In the genomic region with DNA sequence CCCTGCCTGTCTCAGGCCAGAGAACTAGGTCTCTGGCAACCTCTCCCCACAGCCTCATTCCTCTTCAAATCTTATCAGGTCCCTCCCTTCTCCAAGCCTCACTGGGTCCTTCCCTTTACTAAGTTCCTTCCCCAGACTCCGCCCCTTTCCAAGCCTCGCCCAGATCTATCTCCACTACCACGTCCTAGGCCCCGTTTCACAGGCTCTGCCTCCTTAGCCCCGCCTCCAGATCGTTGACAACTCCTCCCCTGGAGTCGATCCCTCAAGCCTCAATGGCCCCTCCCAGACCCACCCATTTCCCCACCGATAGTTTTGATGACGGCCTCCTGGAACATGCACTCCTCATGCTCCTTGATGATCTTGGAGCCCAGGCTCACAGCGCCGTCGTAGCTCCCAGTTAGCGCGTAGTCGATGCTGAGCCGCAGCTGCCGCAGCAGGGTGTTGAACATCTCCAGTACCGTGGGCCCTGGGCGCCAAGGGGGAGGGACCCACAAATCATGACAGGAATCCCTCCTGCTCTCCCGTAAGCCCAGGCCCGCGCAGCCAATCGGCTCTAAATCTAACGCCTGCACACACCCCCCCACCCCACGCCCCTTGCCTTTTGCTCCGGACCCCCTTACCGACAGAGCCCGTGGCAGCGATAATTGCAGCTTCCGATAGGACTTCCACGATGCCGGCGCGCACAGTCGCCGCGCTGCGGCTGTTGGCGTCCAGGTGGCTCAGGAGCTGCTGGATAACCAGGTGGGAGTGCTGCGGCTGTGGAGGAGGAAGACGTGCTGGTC, we compare ENCODE assay signal across 7 mouse cellular contexts. TPM values are rescaled to one million over a fixed set of nuclear protein-coding genes. Genes with fewer than 3 reads are reported as not detected.
DNase-seq lines count a peak whose midpoint lies in the region; ATAC-seq lines count a peak whose summit lies in the region.

No protein-coding gene starts in this region.

- DNase-seq in adrenal gland, adult 2 months: peak; percentile 89
- DNase-seq in embryo, embryonic 10.5 days (ENCODE audit: low spot score): peak; percentile 95
- peak; percentile 88 for DNase-seq in gastrocnemius, postnatal 14 days
- DNase-seq in left cerebral cortex, adult 9 months (ENCODE audit: low spot score in 2 of 2): peak; percentile 75 to 82
- peak; percentile 87 to 90 for DNase-seq in right cerebral cortex, postnatal 10 days (ENCODE audit: low spot score in 2 of 2)

- H3K4me1 ChIP-seq in megakaryocyte, embryonic 14.5 days: peaks cover 27% of the 10 kb centered on the region

- H3K4me3 ChIP-seq in megakaryocyte, embryonic 14.5 days (replicated peaks): peak overlapping the region; percentile 91

- peak; percentile 89 for ATAC-seq in inflammation-experienced regulatory T-cells, adult 6 months

- no peaks in the 10 kb centered on the region for H3K9me3 ChIP-seq in megakaryocyte, embryonic 14.5 days

- H3K36me3 ChIP-seq in megakaryocyte, embryonic 14.5 days (replicated peaks; ENCODE audit: low read length): no peaks in the 10 kb centered on the region

- H3K27me3 ChIP-seq in megakaryocyte, embryonic 14.5 days (replicated peaks): peaks cover 70% of the 10 kb centered on the region

- intact Hi-C loops in gastrocnemius, postnatal 14 days (cut with DNase I; ENCODE audit: low total_unique reads): loop anchor here (5.0 kb wide), 1 partner anchor 54 kb away; no protein-coding TSS in a partner anchor

RNA-seq across cellular contexts. Expression of a gene that starts 26.8 kb away (rescaled TPM):
- 1 to 10 TPM in 1 of 2 experiments, under 1 TPM in 1; 0.49 to 1.4 TPM for total RNA-seq in adrenal gland, adult 2 months (2021)
- 0.27 and 0.44 TPM in 2 replicates for polyA plus RNA-seq in adrenal gland, adult 2 months (2012; rRNA removed)
- total RNA-seq in gastrocnemius, postnatal 14 days (2021): under 1 TPM; 0.29 to 0.31 TPM
- 1 to 10 TPM; 1.3 to 2.6 (median 1.4) TPM for polyA plus RNA-seq in inflammation-experienced regulatory T-cells, adult 6 months (2017; shearing (Covaris generic))
- 0.31 TPM in 1 of 2 replicates, not detected in the other for polyA plus RNA-seq in megakaryocyte, embryonic 14.5 days (2012; ENCODE audit: insufficient read depth, low replicate concordance)

RNA-seq across cellular contexts. Expression of a gene that starts 57.2 kb away (rescaled TPM):
- 1 to 10 TPM; 1.9 to 3.1 TPM for total RNA-seq in adrenal gland, adult 2 months (2021)
- 9.9 and 11.0 TPM in 2 replicates for polyA plus RNA-seq in adrenal gland, adult 2 months (2012; rRNA removed)
- 1 to 10 TPM; 3.1 to 4.4 TPM for total RNA-seq in gastrocnemius, postnatal 14 days (2021)
- under 1 TPM in 2 of 3 experiments, not detected in 1; 0.29 to 0.43 TPM for polyA plus RNA-seq in inflammation-experienced regulatory T-cells, adult 6 months (2017; shearing (Covaris generic))
- 0.08 and 5.5 TPM in 2 replicates for polyA plus RNA-seq in megakaryocyte, embryonic 14.5 days (2012; ENCODE audit: insufficient read depth, low replicate concordance)

Comparison
In these comparisons a context has a peak if more than half of its experiments do, and no peak if none do; other contexts are left out.
1. Peak in every context shown above with its lines: DNase-seq, ATAC-seq and H3K4me3 ChIP-seq.